Mouse (Mus musculus): ENCODE data around the gene Prrxl1. TPM values are rescaled to one million over a fixed set of nuclear protein-coding genes. Genes with fewer than 3 reads are reported as not detected.

Gene Prrxl1
- total RNA-seq, 2 experiments from 2014 or later = 0.15 TPM; not detected in 1

GRCm38 (mm10) chr14:32696344-32696743 lies 97.1 kb downstream of the Prrxl1 start:
- H3K4me3 ChIP-seq = no peak overlapping the region
- DNase-seq (ENCODE audit: low spot score in 2 of 2) = no peak
- no peak overlapping the region for H3K27ac ChIP-seq
- TF ChIP-seq CTCF (conservative IDR thresholded peaks at IDR 0.05) = no peak

DNA sequence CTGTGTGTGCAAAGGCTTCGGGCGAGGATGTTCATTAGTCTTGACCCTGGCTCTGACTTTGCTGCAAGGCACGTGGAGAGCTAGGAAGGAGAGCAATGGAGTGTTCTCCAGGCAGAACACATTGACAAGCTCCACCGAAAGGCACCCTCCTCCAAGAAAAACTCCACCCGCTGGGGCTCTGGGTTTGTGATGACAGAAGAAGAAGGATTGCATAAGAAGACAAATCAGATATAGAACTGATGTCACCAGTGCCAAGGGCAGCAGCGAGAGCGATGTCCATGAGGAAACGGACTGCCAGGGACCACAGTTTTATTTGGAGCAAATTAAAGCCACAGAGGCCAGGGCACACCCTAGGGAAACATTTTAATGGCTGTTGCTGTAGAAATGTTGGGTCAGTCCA lies 98.6 kb downstream of the Prrxl1 start:
- no peak for TF ChIP-seq CTCF (conservative IDR thresholded peaks at IDR 0.05)
- no peak overlapping the region for H3K4me3 ChIP-seq

GRCm38 (mm10) chr14:32698556-32698955 lies 99.3 kb downstream of the Prrxl1 start:
- no peak for DNase-seq (ENCODE audit: low spot score in 2 of 2)
- no peak overlapping the region for H3K4me3 ChIP-seq
- H3K27ac ChIP-seq = no peak overlapping the region
- no peak for TF ChIP-seq CTCF (conservative IDR thresholded peaks at IDR 0.05)

More for the DNA sequence above, 98.6 kb downstream of the Prrxl1 start:
- DNase-seq (ENCODE audit: low spot score in 2 of 2) = no peak
- H3K27ac ChIP-seq = no peak overlapping the region

Other genes with a start within 250 kb of the Prrxl1 start
- gene 1700024G13Rik, start 211.0 kb upstream of the Prrxl1 start, total RNA-seq (2021) = under 1 TPM in 1 of 2 experiments, not detected in 1; 0.61 TPM
- gene Slc18a3, start 134.6 kb upstream of the Prrxl1 start, total RNA-seq (2021) = not detected
- gene Chat, start 133.4 kb upstream of the Prrxl1 start, total RNA-seq (2021) = not detected
- 10 to 100 TPM; 24.1 to 28.7 TPM for gene Ercc6, start 85.9 kb upstream of the Prrxl1 start, total RNA-seq (2021)
- under 1 TPM; 0.15 to 0.17 TPM for gene 3425401B19Rik, start 85.9 kb downstream of the Prrxl1 start, total RNA-seq (2021)
- under 1 TPM; 0.59 TPM for gene Tmem273, start 186.6 kb downstream of the Prrxl1 start, total RNA-seq (2021)
- gene Fam170b, start 234.6 kb downstream of the Prrxl1 start, total RNA-seq (2021) = not detected

Measured in layer of hippocampus, adult 2 months (tissue).